Mouse (Mus musculus) c-Kit-positive CD71-negative TER-119-negative erythroid progenitor cells, embryonic 14.5 days (primary cell): Measurements from ENCODE around the gene Tmem266.

Source experiments
- DNase-seq: peaks from one replicate; pipeline ENCODE4 v3.0.0-alpha.2; 2013; ENCODE audit warnings: low read depth

Gene Tmem266

GRCm38 (mm10) chr9:55326515-55327233 is at the start of gene Tmem266, which contains the start of gene Nrg4:
Tmem266 (plus strand) TSS chr9:55326913.
Nrg4 (minus strand) TSS chr9:55326844.
- peak; percentile 34 for DNase-seq

GRCm38 (mm10) chr9:55277562-55277961 is 49.2 kb upstream of the Tmem266 start:
- DNase-seq: no peak

- DNase-seq: no peak
Measured at GRCm38 (mm10) chr9:55279114-55279825, 47.4 kb upstream of the Tmem266 start.

GRCm38 (mm10) chr9:55283516-55283915 is 43.2 kb upstream of the Tmem266 start:
- peak; percentile 64 for DNase-seq

GRCm38 (mm10) chr9:55285197-55285596 is 41.5 kb upstream of the Tmem266 start:
- DNase-seq: no peak

- DNase-seq: no peak
Measured at GRCm38 (mm10) chr9:55289475-55290198, 37.1 kb upstream of the Tmem266 start.

- no peak for DNase-seq
Measured at GRCm38 (mm10) chr9:55291966-55292365, 34.7 kb upstream of the Tmem266 start.

GRCm38 (mm10) chr9:55296221-55296620 is 30.5 kb upstream of the Tmem266 start:
- no peak for DNase-seq

GRCm38 (mm10) chr9:55307066-55307465 is 19.6 kb upstream of the Tmem266 start:
- DNase-seq: no peak

- no peak for DNase-seq
Measured at GRCm38 (mm10) chr9:55307557-55307956, 19.2 kb upstream of the Tmem266 start.

- no peak for DNase-seq
Measured at GRCm38 (mm10) chr9:55308455-55308854, 18.3 kb upstream of the Tmem266 start.

- peak; percentile 61 for DNase-seq
Measured at GRCm38 (mm10) chr9:55311560-55311959, 15.2 kb upstream of the Tmem266 start.

GRCm38 (mm10) chr9:55313619-55314261 is 13.0 kb upstream of the Tmem266 start:
- DNase-seq: no peak

GRCm38 (mm10) chr9:55322641-55323040 is 4.1 kb upstream of the Tmem266 start:
- no peak for DNase-seq

- DNase-seq: no peak
Measured at GRCm38 (mm10) chr9:55324085-55324484, 2.6 kb upstream of the Tmem266 start.

- DNase-seq: no peak
Measured at GRCm38 (mm10) chr9:55324516-55324915, 2.2 kb upstream of the Tmem266 start.

- no peak for DNase-seq
Measured at GRCm38 (mm10) chr9:55325061-55325460, 1.7 kb upstream of the Tmem266 start.

GRCm38 (mm10) chr9:55325564-55326514 is 874 bp upstream of the Tmem266 start:
- no peak for DNase-seq

GRCm38 (mm10) chr9:55327234-55327615 is 512 bp downstream of the Tmem266 start:
- no peak for DNase-seq

GRCm38 (mm10) chr9:55328151-55328918 is 1.6 kb downstream of the Tmem266 start:
- DNase-seq: no peak
